Mouse (Mus musculus) neural tube, embryonic 11.5 days (tissue): ENCODE data around the gene Arhgap35. TPM values are rescaled to one million over a fixed set of nuclear protein-coding genes. Genes with fewer than 3 reads are reported as not detected.
A peak's percentile ranks its signal among the peaks of the same experiment; 100 is the strongest.
"Not testable (repeated sequence)": the region's sequence is repeated elsewhere in the genome, so short reads cannot be mapped to it uniquely, and the experiment has no call there.

Source experiments
- ATAC-seq: fragments of 200-750 bp; cut with Nextera tagmentation; 2 replicates; pipeline ENCODE4 v1.8.0; 2017; ENCODE audit warnings: moderate number of reproducible peaks, mild to moderate bottlenecking, moderate TSS enrichment, moderate library complexity; ENCODE audit not compliant: insufficient read depth, low FRiP score, low TSS enrichment
- DNase-seq: peaks from one replicate; pipeline ENCODE4 v3.0.0-alpha.2; 2015; ENCODE audit warnings: low spot score
- H3K27ac ChIP-seq: fragments of 300-500 bp; sonication (generic); 2 replicates; pipeline ENCODE4 v1.5.1; 2014; ENCODE audit warnings: low read depth, mild to moderate bottlenecking, low read length
- H3K27me3 ChIP-seq: fragments of 300-500 bp; sonication (generic); 2 replicates; pipeline ENCODE4 v1.6.1; 2014; ENCODE audit warnings: mild to moderate bottlenecking, low read length, mixed read lengths; ENCODE audit not compliant: control insufficient read depth, insufficient read depth
- H3K36me3 ChIP-seq: fragments of 300-500 bp; sonication (generic); 2 replicates; pipeline ENCODE4 v1.6.1; 2014; ENCODE audit warnings: mild to moderate bottlenecking, low read length, moderate library complexity, mixed read lengths; ENCODE audit not compliant: control insufficient read depth, insufficient read depth
- H3K4me1 ChIP-seq: fragments of 300-500 bp; sonication (generic); 2 replicates; pipeline ENCODE4 v1.6.1; 2014; ENCODE audit warnings: low read length, mixed read lengths; ENCODE audit not compliant: control insufficient read depth, insufficient read depth
- H3K4me2 ChIP-seq: fragments of 300-500 bp; sonication (generic); 2 replicates; pipeline ENCODE4 v1.6.1; 2014; ENCODE audit warnings: low read depth, mild to moderate bottlenecking, moderate library complexity
- H3K4me3 ChIP-seq: fragments of 300-500 bp; sonication (generic); 2 replicates; pipeline ENCODE4 v1.5.1; 2014; ENCODE audit warnings: low read depth, low read length
- H3K9ac ChIP-seq: fragments of 300-500 bp; sonication (generic); 2 replicates; pipeline ENCODE4 v1.6.1; 2014; ENCODE audit warnings: mild to moderate bottlenecking, low read length
- H3K9me3 ChIP-seq: fragments of 300-500 bp; sonication (generic); 2 replicates; pipeline ENCODE4 v1.6.1; 2016; ENCODE audit warnings: low read length; ENCODE audit not compliant: control insufficient read depth
- WGBS: fragments of 180-500 bp; shearing (Covaris S2); extraction: QIAGEN DNeasy Blood & Tissue Kit; methylation state at CpG from one replicate; pipeline ENCODE4 v1.1.7; 2014; 5-methylcytosine and 5-hydroxymethylcytosine counted together
- polyA plus RNA-seq: library from polyadenylated mRNA; unstranded; fragments of >200 nt; fragmentation: Nextera tagmentation; extraction: Ambion mirVana; gene quantifications from 2 replicates; pipeline ENCODE4 v1.2.1, GENCODE M21; 2014

The Arhgap35 gene
- polyA plus RNA-seq, 1 experiment from 2014 or later: 41.7 TPM

GRCm38 (mm10) chr7:16613461-16614170 lies 1.2 kb downstream of the Arhgap35 start:
- DNase-seq (no peak), ATAC-seq (no peak)
- peaks cover 18% of the 10 kb centered on the region for H3K4me1 ChIP-seq
- H3K4me2 ChIP-seq: peak overlapping the region; percentile 85
- no peaks in the 10 kb centered on the region for H3K9me3 ChIP-seq
- H3K36me3 ChIP-seq: no peaks in the 10 kb centered on the region
- peak overlapping the region; percentile 83 for H3K4me3 ChIP-seq
- no peaks in the 10 kb centered on the region for H3K27me3 ChIP-seq
- 2% methylated on average over 20 of the region's 20 CpGs for WGBS
- peak overlapping the region; percentile 99 for H3K27ac ChIP-seq
- peak overlapping the region; percentile 96 for H3K9ac ChIP-seq

- H3K9ac ChIP-seq: no peak overlapping the region
- 90% methylated on average over 2 of the region's 2 CpGs for WGBS
- no peaks in the 10 kb centered on the region for H3K27me3 ChIP-seq
- H3K36me3 ChIP-seq: no peaks in the 10 kb centered on the region
- H3K9me3 ChIP-seq: no peaks in the 10 kb centered on the region
- H3K4me2 ChIP-seq: no peak overlapping the region
- H3K4me1 ChIP-seq: peaks cover 14% of the 10 kb centered on the region
- DNase-seq (no peak), ATAC-seq (no peak)
- no peak overlapping the region for H3K27ac ChIP-seq
- H3K4me3 ChIP-seq: no peak overlapping the region
These were observed 4.4 kb downstream of the Arhgap35 start for GRCm38 (mm10) chr7:16610345-16610744.

GRCm38 (mm10) chr7:16608961-16609360 lies 5.8 kb downstream of the Arhgap35 start:
- Histone ChIP-seq H3K27ac (no peak overlapping the region), H3K9me3 (no peaks in the 10 kb centered on the region), H3K36me3 (no peaks in the 10 kb centered on the region), H3K4me2 (no peak overlapping the region), H3K4me3 (no peak overlapping the region), H3K27me3 (no peaks in the 10 kb centered on the region), H3K4me1 (peaks cover 14% of the 10 kb centered on the region), H3K9ac (no peak overlapping the region)
- 84% methylated on average over 1 of the region's 1 CpGs for WGBS
- DNase-seq: no peak
- ATAC-seq: no peak

- no peak overlapping the region for H3K27ac ChIP-seq
- H3K27me3 ChIP-seq: no peaks in the 10 kb centered on the region
- no peaks in the 10 kb centered on the region for H3K9me3 ChIP-seq
- DNase-seq: no peak
- peaks cover 14% of the 10 kb centered on the region for H3K4me1 ChIP-seq
- 100% methylated on average over 1 of the region's 1 CpGs for WGBS
- H3K4me2 ChIP-seq: no peak overlapping the region
- no peak overlapping the region for H3K4me3 ChIP-seq
- no peaks in the 10 kb centered on the region for H3K36me3 ChIP-seq
- no peak overlapping the region for H3K9ac ChIP-seq
- ATAC-seq: no peak
These were observed 6.7 kb downstream of the Arhgap35 start for GRCm38 (mm10) chr7:16608046-16608445.

- H3K9ac ChIP-seq, H3K27ac ChIP-seq, H3K4me3 ChIP-seq, ATAC-seq, DNase-seq, H3K36me3 ChIP-seq, H3K9me3 ChIP-seq, H3K27me3 ChIP-seq, H3K4me2 ChIP-seq, H3K4me1 ChIP-seq: not testable (repeated sequence)
- WGBS: 93% methylated on average over 4 of the region's 4 CpGs
These were observed 8.0 kb downstream of the Arhgap35 start for GRCm38 (mm10) chr7:16606808-16607207.

- WGBS: 89% methylated on average over 1 of the region's 1 CpGs
- no peak for ATAC-seq
These were observed 10.7 kb downstream of the Arhgap35 start for GRCm38 (mm10) chr7:16604141-16604540.

GRCm38 (mm10) chr7:16601683-16602102 lies 13.1 kb downstream of the Arhgap35 start:
- no peaks in the 10 kb centered on the region; the same call in 1 of the 2 replicates for H3K4me1 ChIP-seq
- H3K4me2 ChIP-seq: no peak overlapping the region
- no peak overlapping the region for H3K9ac ChIP-seq
- H3K27me3 ChIP-seq: no peaks in the 10 kb centered on the region
- DNase-seq (no peak), ATAC-seq (no peak)
- no peak overlapping the region for H3K27ac ChIP-seq
- H3K36me3 ChIP-seq: no peaks in the 10 kb centered on the region
- WGBS: 65% methylated on average over 4 of the region's 4 CpGs
- no peaks in the 10 kb centered on the region for H3K9me3 ChIP-seq
- H3K4me3 ChIP-seq: no peak overlapping the region

More at GRCm38 (mm10) chr7:16604141-16604540, 10.7 kb downstream of the Arhgap35 start:
- Histone ChIP-seq H3K36me3 (no peaks in the 10 kb centered on the region), H3K4me1 (no peaks in the 10 kb centered on the region; the same call in 1 of the 2 replicates), H3K27me3 (no peaks in the 10 kb centered on the region), H3K9ac (no peak overlapping the region), H3K27ac (no peak overlapping the region), H3K4me2 (no peak overlapping the region), H3K9me3 (no peaks in the 10 kb centered on the region), H3K4me3 (no peak overlapping the region)
- DNase-seq: no peak

- DNase-seq: no peak
- H3K36me3 ChIP-seq: no peaks in the 10 kb centered on the region
- no peaks in the 10 kb centered on the region; the same call in 1 of the 2 replicates for H3K4me1 ChIP-seq
- ATAC-seq: no peak
- no peak overlapping the region for H3K27ac ChIP-seq
- no peaks in the 10 kb centered on the region for H3K27me3 ChIP-seq
- WGBS: 94% methylated on average over 2 of the region's 2 CpGs
- H3K9ac ChIP-seq: no peak overlapping the region
- H3K9me3 ChIP-seq: no peaks in the 10 kb centered on the region
- no peak overlapping the region for H3K4me3 ChIP-seq
- H3K4me2 ChIP-seq: no peak overlapping the region
These were observed 15.8 kb downstream of the Arhgap35 start for GRCm38 (mm10) chr7:16599006-16599405.

- Histone ChIP-seq H3K27ac (no peak overlapping the region), H3K4me3 (no peak overlapping the region), H3K4me1 (no peaks in the 10 kb centered on the region), H3K27me3 (no peaks in the 10 kb centered on the region), H3K9ac (no peak overlapping the region), H3K4me2 (no peak overlapping the region), H3K36me3 (no peaks in the 10 kb centered on the region), H3K9me3 (no peaks in the 10 kb centered on the region)
- DNase-seq (no peak), ATAC-seq (no peak)
- 88% methylated on average over 1 of the region's 1 CpGs for WGBS
These were observed 23.5 kb downstream of the Arhgap35 start for GRCm38 (mm10) chr7:16591292-16591691.
